Mouse (Mus musculus): ENCODE measurements at regions not wholly inside any gene's neighbourhood (a gene's known extent, or its start where the extent isn't known, plus 50 kb on each side); places are given as distances from the start of the nearest gene placed in this dataset.
"Not testable (repeated sequence)": the region's sequence is repeated elsewhere in the genome, so short reads cannot be mapped to it uniquely, and the experiment has no call there.

GRCm38 (mm10) chr16:80893761-80894160, 306.7 kb upstream of the Ncam2 start:
- peak; percentile 4 to 10 for DNase-seq (ENCODE audit: low spot score in 2 of 2)

- DNase-seq (ENCODE audit: low spot score in 2 of 2), result no peak
These were observed 279.7 kb upstream of the Ncam2 start for GRCm38 (mm10) chr16:80920711-80921279.

GRCm38 (mm10) chr16:80931017-80931416, 269.5 kb upstream of the Ncam2 start:
- no peak for DNase-seq (ENCODE audit: low spot score in 2 of 2)

GRCm38 (mm10) chr16:80931477-80931876, 269.0 kb upstream of the Ncam2 start:
- DNase-seq (ENCODE audit: low spot score in 2 of 2), result no peak

- no peak for DNase-seq (ENCODE audit: low spot score in 2 of 2)
These were observed 264.8 kb upstream of the Ncam2 start for GRCm38 (mm10) chr16:80935741-80936140.

- DNase-seq (ENCODE audit: low spot score in 2 of 2), result no peak
These were observed 238.4 kb upstream of the Ncam2 start for GRCm38 (mm10) chr16:80962141-80962540.

GRCm38 (mm10) chr16:80981573-80982105, 218.9 kb upstream of the Ncam2 start:
- no peak for DNase-seq (ENCODE audit: low spot score in 2 of 2)

GRCm38 (mm10) chr16:80987816-80988215, 212.7 kb upstream of the Ncam2 start:
- no peak for DNase-seq (ENCODE audit: low spot score in 2 of 2)

GRCm38 (mm10) chr16:81036831-81037230, 163.7 kb upstream of the Ncam2 start:
- DNase-seq (ENCODE audit: low spot score in 2 of 2), result not testable (repeated sequence)

- no peak for DNase-seq (ENCODE audit: low spot score in 2 of 2)
These were observed 159.2 kb upstream of the Ncam2 start for GRCm38 (mm10) chr16:81041262-81041661.

- DNase-seq (ENCODE audit: low spot score in 2 of 2), result no peak
These were observed 154.8 kb upstream of the Ncam2 start for GRCm38 (mm10) chr16:81045686-81046085.

- no peak for DNase-seq (ENCODE audit: low spot score in 2 of 2)
These were observed 132.2 kb upstream of the Ncam2 start for GRCm38 (mm10) chr16:81068330-81068729.

Data from frontal cortex, postnatal 14 days (tissue).